Mouse (Mus musculus) stomach, postnatal 0 days (tissue): Measurements from ENCODE around the gene Cnksr3.

Experiments used
- CTCF ChIP-seq: IDR thresholded peaks from 2 replicates; pipeline ENCODE4 v1.5.1; 2016; ENCODE audit warnings: antibody characterized with exemption, low read depth, mild to moderate bottlenecking, moderate library complexity
- EP300 ChIP-seq: optimal IDR thresholded peaks from 2 replicates; pipeline ENCODE3; 2016; ENCODE audit warnings: antibody characterized with exemption

DNA sequence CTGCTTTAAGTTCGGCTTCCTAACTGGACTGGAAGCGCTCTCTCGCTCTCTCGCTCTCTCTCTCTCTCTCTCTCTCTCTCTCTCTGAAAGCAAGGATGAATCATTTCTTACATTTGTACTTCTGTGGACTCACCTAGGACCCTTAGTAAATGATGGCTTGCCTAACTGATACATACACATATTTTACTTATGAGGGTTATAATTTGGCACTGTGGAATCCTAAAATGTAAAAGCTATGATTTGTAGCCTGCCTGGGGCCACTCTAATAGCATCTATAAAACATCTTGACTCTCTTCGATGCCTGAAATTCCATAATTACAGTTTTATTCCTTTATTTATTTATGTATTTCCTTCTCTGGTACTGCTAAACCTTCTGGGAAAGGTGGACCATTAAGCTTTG lies 141.1 kb downstream of the Cnksr3 start:
- no peak for TF ChIP-seq EP300
- no peak for TF ChIP-seq CTCF
